Mouse (Mus musculus) bone marrow, adult 2 months (tissue): ENCODE data around the gene Cfp.

Source experiments
- CTCF ChIP-seq: fragments of 200-500 bp; IDR thresholded peaks from 2 replicates; pipeline ENCODE4 v1.5.1; 2011; ENCODE audit warnings: low read length, control low read depth; ENCODE audit not compliant: control insufficient read depth, insufficient read depth
- POLR2A ChIP-seq: fragments of 200-500 bp; IDR thresholded peaks from 2 replicates; pipeline ENCODE4 v1.6.1; 2011; ENCODE audit warnings: low read depth, mild to moderate bottlenecking, control low read depth, low read length, borderline replicate concordance; ENCODE audit not compliant: control insufficient read depth

GRCm38 (mm10) chrX:20910074-20910473 lies 21.3 kb downstream of the Cfp start:
- no peak for TF ChIP-seq CTCF
- TF ChIP-seq POLR2A, result no peak
